Mouse (Mus musculus): ENCODE data around the gene Ctsz.

Gene Ctsz

DNA sequence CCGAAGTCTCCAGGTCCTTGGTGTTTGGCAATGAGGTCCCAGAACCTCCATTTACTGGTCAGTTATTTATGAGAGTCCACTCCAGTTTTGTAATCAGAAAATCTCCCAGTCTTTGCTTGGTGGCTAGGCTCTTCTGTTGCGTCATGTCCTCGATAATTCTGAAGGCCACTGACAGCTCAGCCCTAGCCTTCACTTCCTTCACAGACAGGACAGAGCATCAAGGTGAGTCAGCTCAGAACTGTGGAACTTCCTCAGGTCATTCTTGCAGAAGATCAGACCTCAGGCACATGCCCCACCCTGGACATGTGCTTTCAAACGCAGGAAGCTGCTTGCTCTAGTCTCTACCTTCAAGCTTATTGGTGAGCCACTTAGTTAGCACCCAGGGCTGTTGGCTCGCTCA is 45.5 kb downstream of the Ctsz start:
- DNase-seq (ENCODE audit: low spot score): no peak

DNA sequence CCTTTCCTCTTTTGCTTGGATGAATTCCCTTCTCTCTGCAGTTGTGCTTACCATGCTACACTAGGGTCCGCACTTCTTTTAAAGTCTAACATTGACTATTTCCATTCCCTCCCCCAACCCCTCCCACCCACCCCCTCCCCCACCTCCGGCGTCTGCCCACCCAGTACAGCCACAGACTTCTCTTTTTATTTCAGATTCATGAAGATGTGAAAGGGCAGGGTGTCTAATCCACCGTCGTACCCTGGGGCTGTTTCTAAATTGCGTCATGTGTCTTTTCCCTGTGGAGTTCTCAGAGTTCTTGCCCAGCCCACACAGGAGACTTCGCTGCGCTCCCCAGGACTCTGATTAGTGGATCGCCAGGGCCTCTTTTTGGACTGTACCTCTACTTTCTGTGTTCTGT is 46.3 kb downstream of the Ctsz start:
- no peak for DNase-seq (ENCODE audit: low spot score)

- no peak for DNase-seq (ENCODE audit: low spot score)
These were observed 46.9 kb downstream of the Ctsz start for GRCm38 (mm10) chr2:174391936-174392335.

DNA sequence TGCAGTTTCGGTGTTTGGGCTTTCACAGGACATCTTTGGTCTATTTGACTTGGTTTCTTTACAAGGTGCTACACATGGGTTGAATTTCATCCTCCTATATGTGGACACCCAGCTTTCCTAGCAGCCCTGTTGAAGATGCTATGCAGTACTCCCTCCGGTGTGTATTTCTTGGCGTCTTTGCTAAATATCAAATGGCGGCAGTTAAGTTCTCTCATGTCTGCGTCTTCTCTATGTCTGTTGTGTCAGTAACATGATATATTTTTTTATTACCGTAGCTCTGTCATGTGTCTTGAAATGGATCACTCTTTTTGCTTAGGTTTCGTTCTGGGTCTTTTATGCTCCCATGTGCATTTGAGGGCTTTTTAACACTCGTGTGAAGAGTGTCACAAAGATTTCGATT is 57.8 kb downstream of the Ctsz start:
- DNase-seq (ENCODE audit: low spot score): no peak

Data from yolk sac, embryonic 10.5 days (tissue).